Mouse (Mus musculus): Measurements from ENCODE around the gene Rps6ka2. TPM values are rescaled to one million over a fixed set of nuclear protein-coding genes. Genes with fewer than 3 reads are reported as not detected.
A peak's percentile ranks its signal among the peaks of the same experiment; 100 is the strongest.
"Not testable (repeated sequence)": the region's sequence is repeated elsewhere in the genome, so short reads cannot be mapped to it uniquely, and the experiment has no call there.

The Rps6ka2 gene
- polyA plus RNA-seq, 1 experiment from 2014 or later = 19.9 TPM

DNA sequence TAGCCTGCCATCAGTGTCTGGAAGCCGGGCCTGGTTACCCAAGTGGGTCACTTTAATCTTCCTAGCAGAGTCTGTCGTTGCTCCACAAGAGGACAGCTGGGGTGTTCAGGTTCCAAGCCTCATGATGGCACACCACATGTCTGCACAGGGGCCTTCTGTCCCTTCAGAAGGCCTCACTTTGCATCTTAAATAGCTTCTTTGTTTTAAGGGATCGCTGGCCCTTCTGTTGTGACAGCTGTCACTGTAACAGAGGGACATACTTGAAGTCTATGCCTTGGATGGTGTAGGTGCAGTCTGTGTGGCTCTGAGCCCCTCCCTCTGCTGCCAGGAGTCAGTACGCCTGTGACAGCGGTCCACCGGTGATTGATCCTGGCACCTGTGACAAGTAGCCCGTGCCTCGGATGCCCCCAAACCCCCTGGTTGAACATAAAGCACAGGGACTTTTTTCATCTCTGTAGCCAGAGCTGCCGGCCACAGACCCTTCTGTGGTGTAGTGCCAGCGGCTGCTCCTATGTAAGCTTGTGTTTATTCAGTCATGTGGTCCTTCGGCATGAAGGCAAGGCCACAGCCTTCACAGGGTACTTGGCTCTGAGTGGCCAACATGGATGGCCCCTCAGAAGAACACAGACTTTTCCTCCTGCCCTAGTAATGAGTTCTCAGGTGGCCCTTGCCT is 122.2 kb downstream of the Rps6ka2 start:
- ChIA-PET POLR2A (no interaction called here), CTCF (no interaction called here)
- in situ Hi-C loops (cut with MboI; ENCODE audit: low pct_unique_long_range_greater_than_20kb) = no loop called here
- ATAC-seq (no peak), DNase-seq (ENCODE audit: low read depth, low spot score) (no peak)
- no peaks in the 10 kb centered on the region for H3K27me3 ChIP-seq
- no peak for TF ChIP-seq CTCF (IDR thresholded peaks at IDR 0.05)

GRCm38 (mm10) chr17:7306278-7307196 is 136.6 kb downstream of the Rps6ka2 start:
- H3K27me3 ChIP-seq; in situ Hi-C loops (cut with MboI; ENCODE audit: low pct_unique_long_range_greater_than_20kb); DNase-seq (ENCODE audit: low read depth, low spot score); POLR2A ChIA-PET; CTCF ChIA-PET: not testable (repeated sequence)
- peak; percentile 78 for ATAC-seq
- TF ChIP-seq CTCF (IDR thresholded peaks at IDR 0.05) = peak; percentile 71

- ATAC-seq; DNase-seq (ENCODE audit: low read depth, low spot score); H3K27me3 ChIP-seq; CTCF ChIA-PET; POLR2A ChIA-PET; in situ Hi-C loops (cut with MboI; ENCODE audit: low pct_unique_long_range_greater_than_20kb): not testable (repeated sequence)
These were observed 145.9 kb downstream of the Rps6ka2 start for GRCm38 (mm10) chr17:7315693-7316382.

- H3K27me3 ChIP-seq; POLR2A ChIA-PET; ATAC-seq; DNase-seq (ENCODE audit: low read depth, low spot score); CTCF ChIA-PET; in situ Hi-C loops (cut with MboI; ENCODE audit: low pct_unique_long_range_greater_than_20kb): not testable (repeated sequence)
These were observed 149.9 kb downstream of the Rps6ka2 start for GRCm38 (mm10) chr17:7319789-7320188.

DNA sequence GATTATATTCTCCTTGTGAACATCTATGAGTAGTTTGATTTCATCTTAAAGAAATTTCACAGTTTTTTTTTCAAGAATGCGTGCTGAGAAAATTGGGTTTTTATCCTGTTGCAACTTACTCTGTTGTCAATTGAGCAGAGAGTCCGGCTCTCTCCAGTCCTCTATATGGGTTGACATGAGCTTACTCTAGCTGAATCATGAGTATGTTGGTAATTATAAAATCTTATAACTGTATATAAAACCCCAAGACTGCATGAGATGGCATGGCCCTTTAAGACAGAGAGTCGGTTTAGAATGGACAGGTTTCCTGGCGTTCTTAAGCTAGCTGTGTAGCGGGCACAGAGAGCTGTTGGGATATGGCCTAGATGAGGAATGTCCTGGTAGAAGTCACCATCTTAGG is 154.4 kb downstream of the Rps6ka2 start, which contains the start of gene Tcp10a:
TSS of gene Tcp10a (plus strand) at position 301 of the 400 bp plus-strand sequence.
- DNase-seq (ENCODE audit: low read depth, low spot score); POLR2A ChIA-PET; CTCF ChIA-PET; H3K27me3 ChIP-seq; ATAC-seq; in situ Hi-C loops (cut with MboI; ENCODE audit: low pct_unique_long_range_greater_than_20kb): not testable (repeated sequence)

GRCm38 (mm10) chr17:7326415-7326814 is 156.5 kb downstream of the Rps6ka2 start:
- H3K27me3 ChIP-seq; ATAC-seq; CTCF ChIA-PET; POLR2A ChIA-PET; DNase-seq (ENCODE audit: low read depth, low spot score); in situ Hi-C loops (cut with MboI; ENCODE audit: low pct_unique_long_range_greater_than_20kb): not testable (repeated sequence)

- POLR2A ChIA-PET; H3K27me3 ChIP-seq; DNase-seq (ENCODE audit: low read depth, low spot score); in situ Hi-C loops (cut with MboI; ENCODE audit: low pct_unique_long_range_greater_than_20kb); ATAC-seq; CTCF ChIA-PET: not testable (repeated sequence)
These were observed 162.8 kb downstream of the Rps6ka2 start for GRCm38 (mm10) chr17:7332745-7333144.

DNA sequence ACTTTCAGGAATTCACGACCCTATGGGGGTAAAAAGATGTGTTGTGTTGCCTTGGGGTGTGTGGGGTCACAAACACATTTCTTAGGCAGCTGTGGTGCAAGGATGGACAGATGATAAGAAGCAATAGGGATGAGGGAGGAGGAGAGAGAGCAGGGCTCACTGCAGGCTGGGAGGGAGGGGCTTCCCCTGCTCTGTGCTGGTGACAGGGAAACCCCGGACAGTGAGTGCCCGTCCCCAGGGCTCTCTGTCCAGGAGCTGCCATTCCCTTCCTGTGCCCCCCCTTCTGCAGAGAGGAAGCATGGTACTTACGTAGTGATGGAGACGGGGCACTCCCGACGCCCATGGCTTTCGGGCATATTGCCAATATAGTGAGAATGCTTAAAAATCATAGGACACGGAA is 167.5 kb downstream of the Rps6ka2 start:
- DNase-seq (ENCODE audit: low read depth, low spot score); CTCF ChIA-PET; POLR2A ChIA-PET; in situ Hi-C loops (cut with MboI; ENCODE audit: low pct_unique_long_range_greater_than_20kb); ATAC-seq; H3K27me3 ChIP-seq: not testable (repeated sequence)

DNA sequence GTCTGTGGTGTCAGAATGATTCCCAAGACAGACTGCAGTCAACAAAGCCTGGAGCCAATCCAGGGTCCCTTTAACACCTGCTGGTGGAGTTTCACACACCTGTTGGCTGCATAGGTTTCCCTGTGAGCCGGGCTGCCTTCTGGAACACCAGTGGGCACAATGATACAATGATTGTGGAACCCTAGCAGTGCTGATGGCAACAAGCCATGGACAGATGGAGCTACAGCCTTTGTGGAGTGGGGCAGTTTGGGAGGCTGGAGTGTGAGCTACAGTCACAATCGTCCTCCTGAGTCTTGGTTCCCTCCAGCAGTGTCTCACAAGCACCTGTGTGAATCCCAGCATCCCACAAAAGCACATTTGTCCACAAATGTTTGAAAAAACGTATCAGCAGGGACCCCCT is 178.8 kb downstream of the Rps6ka2 start:
- in situ Hi-C loops (cut with MboI; ENCODE audit: low pct_unique_long_range_greater_than_20kb); DNase-seq (ENCODE audit: low read depth, low spot score); POLR2A ChIA-PET; H3K27me3 ChIP-seq; ATAC-seq; CTCF ChIA-PET: not testable (repeated sequence)

DNA sequence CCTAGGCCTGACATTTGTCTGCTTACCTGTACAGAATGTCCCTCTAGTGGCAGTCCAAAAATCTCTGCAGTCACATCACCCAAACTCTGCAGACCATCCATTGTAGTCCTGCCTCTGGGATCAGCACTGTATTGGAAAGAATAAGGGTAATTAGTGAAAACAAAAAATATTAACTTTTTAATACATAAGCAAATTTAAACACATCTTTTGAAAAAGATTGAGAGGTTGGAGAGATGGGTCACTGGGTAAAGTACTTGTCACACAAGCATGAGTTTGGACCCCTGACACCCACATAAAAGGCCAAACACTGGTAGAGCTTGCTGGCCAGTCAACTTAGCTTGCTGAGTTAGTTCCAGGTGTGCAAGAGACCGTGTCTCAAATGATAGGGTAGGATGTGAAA is 182.7 kb downstream of the Rps6ka2 start, which contains the start of gene Ttll2:
TSS of gene Ttll2 (minus strand) at position 101 of the 400 bp plus-strand sequence.
- POLR2A ChIA-PET; CTCF ChIA-PET; DNase-seq (ENCODE audit: low read depth, low spot score); H3K27me3 ChIP-seq; ATAC-seq; in situ Hi-C loops (cut with MboI; ENCODE audit: low pct_unique_long_range_greater_than_20kb): not testable (repeated sequence)

Other genes starting within 250 kb of the Rps6ka2 start
- 57.5 TPM for gene Rsph3b, start 221.4 kb upstream of the Rps6ka2 start, polyA plus RNA-seq (2021)
- gene Tagap1, start 209.0 kb upstream of the Rps6ka2 start, polyA plus RNA-seq (2021) = 9.9 TPM
- 147 TPM for gene Rnaset2b, start 199.5 kb upstream of the Rps6ka2 start, polyA plus RNA-seq (2021)
- gene Gm49721, start 191.2 kb upstream of the Rps6ka2 start, polyA plus RNA-seq (2021) = not detected
- gene Gm1604a, start 144.5 kb upstream of the Rps6ka2 start, polyA plus RNA-seq (2021) = not detected
- gene Tcp10a, start 154.5 kb downstream of the Rps6ka2 start, polyA plus RNA-seq (2021) = 0.03 TPM
- gene Ttll2, start 182.6 kb downstream of the Rps6ka2 start, polyA plus RNA-seq (2021) = 0.19 TPM
- gene Gm49630, start 201.9 kb downstream of the Rps6ka2 start, polyA plus RNA-seq (2021) = not detected
- gene Unc93a2, start 215.3 kb downstream of the Rps6ka2 start, polyA plus RNA-seq (2021) = 2.1 TPM

Data from Patski (cell line).